In genomic region chr3:144203988-144204412, GRCm38 (mm10) we compare ENCODE assay signal across 8 mouse cellular contexts. TPM values are rescaled to one million over a fixed set of nuclear protein-coding genes. Genes with fewer than 3 reads are reported as not detected.
A peak's percentile ranks its signal among the peaks of the same experiment; 100 is the strongest.
DNase-seq lines count a peak whose midpoint lies in the region; ATAC-seq and TF ChIP-seq lines count a peak whose summit lies in the region.

No protein-coding gene starts in this region.

- H3K4me3 ChIP-seq in heart, adult 2 months = peak overlapping the region; percentile 88
- H3K4me3 ChIP-seq in ES-Bruce4 (ENCODE audit: low read depth, low read length) = peak overlapping the region; percentile 73
- peak overlapping the region; percentile 83 for H3K4me3 ChIP-seq in forebrain, embryonic 14.5 days (ENCODE audit: low read depth, low read length)
- peak overlapping the region; percentile 74 for H3K4me3 ChIP-seq in liver, embryonic 12.5 days

- H3K27me3 ChIP-seq in heart, adult 2 months (ENCODE audit: control insufficient read depth, insufficient read depth, low read length) = no peaks in the 10 kb centered on the region
- 0 out of 2 replicates have a peak, but pooled peaks cover 2% of the 10 kb centered on the region for H3K27me3 ChIP-seq in ES-Bruce4 (ENCODE audit: control insufficient read depth, insufficient read depth, low read length, poor library complexity, severe bottlenecking)
- no peaks in the 10 kb centered on the region; the same call in 1 of the 2 replicates for H3K27me3 ChIP-seq in forebrain, embryonic 14.5 days (replicated peaks; ENCODE audit: control insufficient read depth, insufficient read depth, low read length)
- peaks cover 4% of the 10 kb centered on the region; the same call in 1 of the 2 replicates for H3K27me3 ChIP-seq in liver, embryonic 12.5 days (replicated peaks)

- peak overlapping the region; percentile 94 for H3K27ac ChIP-seq in heart, adult 2 months
- no peak overlapping the region for H3K27ac ChIP-seq in ES-Bruce4 (ENCODE audit: insufficient read depth, low read length)
- peak overlapping the region; percentile 98 for H3K27ac ChIP-seq in forebrain, embryonic 14.5 days (ENCODE audit: low read depth, low read length)
- peak overlapping the region; percentile 92 for H3K27ac ChIP-seq in liver, embryonic 12.5 days

- H3K79me2 ChIP-seq in heart, adult 2 months (replicated peaks; ENCODE audit: control insufficient read depth, insufficient read depth, low read length) = no peaks in the 10 kb centered on the region

- WGBS in heart, adult 2 months = under 1% methylated on average over 5 of the region's 5 CpGs
- WGBS in forebrain, embryonic 14.5 days = 1% methylated on average over 5 of the region's 5 CpGs
- under 1% methylated on average over 5 of the region's 5 CpGs for WGBS in liver, embryonic 12.5 days (ENCODE audit: insufficient replicate concordance)

- no peak for TF ChIP-seq EP300 in heart, adult 2 months (IDR thresholded peaks at IDR 0.05; ENCODE audit: insufficient read depth, low read depth, low read length)
- TF ChIP-seq EP300 in ES-Bruce4 (IDR thresholded peaks at IDR 0.05; ENCODE audit: insufficient read depth, low read depth, low read length) = no peak

- H3K9ac ChIP-seq in heart, adult 2 months (ENCODE audit: low read depth, low read length) = peak overlapping the region; percentile 91
- peak overlapping the region; percentile 93 for H3K9ac ChIP-seq in ES-Bruce4 (ENCODE audit: low read depth, poor library complexity, severe bottlenecking)
- peak overlapping the region; percentile 97 for H3K9ac ChIP-seq in forebrain, embryonic 14.5 days (ENCODE audit: low read length)
- peak overlapping the region; percentile 91 for H3K9ac ChIP-seq in liver, embryonic 12.5 days

- no peak for ATAC-seq in forebrain, embryonic 14.5 days
- no peak for ATAC-seq in liver, embryonic 12.5 days

- intact Hi-C loops in heart, adult 2 months (cut with DNase I) = loop anchor here (10.0 kb wide), 3 partner anchors 921 to 1439 kb away; partner anchors contain the start of gene Gtf2b

- no peak for DNase-seq in heart, adult 2 months
- no peak for DNase-seq in heart, adult 8-10 months (ENCODE audit: low spot score)
- DNase-seq in forebrain, embryonic 14.5 days (ENCODE audit: low spot score) = peak; percentile 75
- DNase-seq in layer of hippocampus, adult 18-20 months (ENCODE audit: low spot score in 2 of 2) = no peak
- no peak for DNase-seq in spleen, postnatal 36 days (ENCODE audit: low spot score in 2 of 2)
- DNase-seq in right cerebral cortex, postnatal 25 days = no peak

- peaks cover 15% of the 10 kb centered on the region for H3K36me3 ChIP-seq in heart, adult 2 months (ENCODE audit: control insufficient read depth, insufficient read depth, low read length)
- no peaks in the 10 kb centered on the region; the same call in 1 of the 2 replicates for H3K36me3 ChIP-seq in ES-Bruce4 (ENCODE audit: control insufficient read depth, insufficient read depth, low read length, poor library complexity, severe bottlenecking)
- H3K36me3 ChIP-seq in forebrain, embryonic 14.5 days (ENCODE audit: control insufficient read depth, insufficient read depth, low read length) = no peaks in the 10 kb centered on the region; the same call in 1 of the 2 replicates
- H3K36me3 ChIP-seq in liver, embryonic 12.5 days = no peaks in the 10 kb centered on the region

- peaks cover 7% of the 10 kb centered on the region; the same call in 1 of the 2 replicates for H3K4me1 ChIP-seq in heart, adult 2 months (ENCODE audit: control insufficient read depth, insufficient read depth, low read length)
- H3K4me1 ChIP-seq in ES-Bruce4 (ENCODE audit: control insufficient read depth, insufficient read depth, low read length) = peaks cover 1% of the 10 kb centered on the region
- H3K4me1 ChIP-seq in forebrain, embryonic 14.5 days (ENCODE audit: control insufficient read depth, insufficient read depth, low read length) = peaks cover 28% of the 10 kb centered on the region
- peaks cover 51% of the 10 kb centered on the region for H3K4me1 ChIP-seq in liver, embryonic 12.5 days

- TF ChIP-seq POLR2A in heart, adult 2 months (IDR thresholded peaks at IDR 0.05; ENCODE audit: insufficient read depth, low read depth, low read length) = no peak
- no peak for TF ChIP-seq POLR2A in ES-Bruce4 (IDR thresholded peaks at IDR 0.05; ENCODE audit: insufficient read depth, low read length)

- peak overlapping the region; percentile 94 for H3K4me2 ChIP-seq in forebrain, embryonic 14.5 days (ENCODE audit: low read length)
- H3K4me2 ChIP-seq in liver, embryonic 12.5 days = peak overlapping the region; percentile 87

- TF ChIP-seq CTCF in heart, adult 2 months (IDR thresholded peaks at IDR 0.05) = no peak
- TF ChIP-seq CTCF in ES-Bruce4 (IDR thresholded peaks at IDR 0.05; ENCODE audit: low read depth, low read length) = no peak

- H3K9me3 ChIP-seq in ES-Bruce4 (replicated peaks; ENCODE audit: control insufficient read depth, insufficient read depth, low read length, poor library complexity, severe bottlenecking) = no peaks in the 10 kb centered on the region; the same call in 1 of the 2 replicates
- no peaks in the 10 kb centered on the region for H3K9me3 ChIP-seq in forebrain, embryonic 14.5 days (replicated peaks; ENCODE audit: control insufficient read depth, low read length)
- H3K9me3 ChIP-seq in liver, embryonic 12.5 days (replicated peaks) = no peaks in the 10 kb centered on the region

RNA-seq across cellular contexts. Expression of gene Lmo4, which starts 1.0 kb away (rescaled TPM):
- total RNA-seq in heart, adult 2 months (2021) = 10 to 100 TPM; 29.0 to 34.3 TPM
- polyA plus RNA-seq in heart, adult 2 months (2012; rRNA removed) = 33.8 and 49.4 TPM in 2 replicates
- total RNA-seq in heart, adult 8-10 months (2022) = 10 to 100 TPM; 25.9 to 33.7 (median 29.7) TPM
- 28.9 and 30.7 TPM in 2 replicates for polyA plus RNA-seq in ES-Bruce4 (2011; ENCODE audit: insufficient read depth, insufficient read length, low read depth, missing spikeins)
- 114 and 123 TPM in 2 replicates for polyA plus RNA-seq in forebrain, embryonic 14.5 days (2014; fragmentation: Nextera tagmentation; extraction: Ambion mirVana)
- 14.8 and 16.5 TPM in 2 replicates for polyA plus RNA-seq in liver, embryonic 12.5 days (2016; fragmentation: Nextera tagmentation; extraction: Ambion mirVana)
- 100 to 1,000 TPM; 224 to 225 TPM for total RNA-seq in layer of hippocampus, adult 18-20 months (2021)
